Mouse (Mus musculus): ENCODE data around the gene Mov10l1.

GRCm38 (mm10) chr15:89061761-89062517, 79.2 kb downstream of the Mov10l1 start:
- TF ChIP-seq CTCF (IDR thresholded peaks at IDR 0.05; ENCODE audit: borderline replicate concordance, insufficient read depth, low read depth, low read length), result no peak
- TF ChIP-seq POLR2A (IDR thresholded peaks at IDR 0.05; ENCODE audit: borderline replicate concordance, insufficient read depth, low read length), result no peak

Measured in cerebellum, adult 2 months (tissue).